Comparison of ENCODE assay signal across 15 mouse cellular contexts in the genomic region with DNA sequence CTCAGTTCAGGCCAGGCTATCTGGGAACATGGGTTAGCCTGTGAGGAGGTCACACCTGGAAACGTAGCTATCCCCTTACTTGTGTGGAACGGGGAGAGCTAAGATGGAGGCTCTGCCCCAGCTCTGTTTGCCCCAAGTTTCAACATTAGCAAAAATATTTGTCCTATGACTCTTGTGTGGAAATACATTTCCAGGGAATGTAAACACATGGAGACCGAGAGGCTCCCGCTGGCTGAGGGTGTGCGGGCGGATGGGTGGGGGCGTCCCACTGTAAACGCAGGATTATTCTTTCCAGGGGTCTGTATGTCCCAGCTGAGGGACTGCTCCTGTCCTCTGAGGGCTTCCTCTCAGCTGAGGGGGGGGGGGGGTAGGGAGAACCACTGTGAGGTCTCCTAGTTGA. TPM values are rescaled to one million over a fixed set of nuclear protein-coding genes. Genes with fewer than 3 reads are reported as not detected.
DNase-seq lines count a peak whose midpoint lies in the region; ATAC-seq and TF ChIP-seq lines count a peak whose summit lies in the region.
"Had no signal": no experiment of that assay in that cellular context is flagged by ENCODE, and none has a peak within 500 bp of the region (broad histone marks: within the 10 kb centered on the region; RNA-seq: fewer than 3 reads in every experiment).

No protein-coding gene starts in this region.

- H3K9ac ChIP-seq in heart, embryonic 15.5 days, result no peak overlapping the region
- no peak overlapping the region for H3K9ac ChIP-seq in heart, adult 2 months (ENCODE audit: low read depth, low read length)
- H3K9ac ChIP-seq in lung, postnatal 0 days (replicated peaks; ENCODE audit: low read depth), result no peak overlapping the region
- H3K9ac ChIP-seq in intestine, postnatal 0 days (ENCODE audit: low read depth, low read length), result no peak overlapping the region
- no peak overlapping the region for H3K9ac ChIP-seq in stomach, postnatal 0 days (ENCODE audit: low read length)

- intact Hi-C loops in heart, adult 2 months (cut with DNase I), result no loop called here
- intact Hi-C loops in left cerebral cortex, postnatal 36 days (cut with DNase I), result no loop called here

- H3K27me3 ChIP-seq in heart, embryonic 15.5 days, result no peaks in the 10 kb centered on the region
- no peaks in the 10 kb centered on the region for H3K27me3 ChIP-seq in heart, adult 2 months (ENCODE audit: control insufficient read depth, insufficient read depth, low read length)
- H3K27me3 ChIP-seq in lung, postnatal 0 days (replicated peaks; ENCODE audit: insufficient read depth, low read length), result no peaks in the 10 kb centered on the region
- H3K27me3 ChIP-seq in intestine, postnatal 0 days (replicated peaks; ENCODE audit: control insufficient read depth, insufficient read depth, low read length), result no peaks in the 10 kb centered on the region
- H3K27me3 ChIP-seq in stomach, postnatal 0 days (ENCODE audit: control insufficient read depth, insufficient read depth, low read length), result no peaks in the 10 kb centered on the region

- no peaks in the 10 kb centered on the region for H3K36me3 ChIP-seq in heart, embryonic 15.5 days
- no peaks in the 10 kb centered on the region for H3K36me3 ChIP-seq in heart, adult 2 months (ENCODE audit: control insufficient read depth, insufficient read depth, low read length)
- H3K36me3 ChIP-seq in lung, postnatal 0 days (ENCODE audit: insufficient read depth, low read length), result no peaks in the 10 kb centered on the region
- no peaks in the 10 kb centered on the region for H3K36me3 ChIP-seq in intestine, postnatal 0 days (ENCODE audit: control insufficient read depth, insufficient read depth)
- no peaks in the 10 kb centered on the region for H3K36me3 ChIP-seq in stomach, postnatal 0 days (ENCODE audit: control insufficient read depth, insufficient read depth, low read length)

- DNase-seq in heart, adult 2 months, result no peak
- peak; percentile 84 for DNase-seq in lung, postnatal 0 days (ENCODE audit: low spot score)
- no peak for DNase-seq in lung, adult 2 months
- DNase-seq in stomach, postnatal 0 days (ENCODE audit: low spot score), result no peak
- no peak for DNase-seq in left cerebral cortex, postnatal 36 days (ENCODE audit: low spot score in 2 of 2)
- DNase-seq: adrenal gland, postnatal 36 days; cerebellum, adult 11-12 months; thymus, postnatal 25 days had no signal

- H3K79me2 ChIP-seq in heart, adult 2 months (replicated peaks; ENCODE audit: control insufficient read depth, insufficient read depth, low read length), result no peaks in the 10 kb centered on the region

- TF ChIP-seq POLR2A in heart, adult 2 months (IDR thresholded peaks at IDR 0.05; ENCODE audit: insufficient read depth, low read depth, low read length), result no peak
- no peak for TF ChIP-seq POLR2A in lung, adult 2 months (IDR thresholded peaks at IDR 0.05; ENCODE audit: borderline replicate concordance, extremely low read depth, low read depth, low read length)

- TF ChIP-seq CTCF in heart, adult 2 months (IDR thresholded peaks at IDR 0.05), result no peak
- TF ChIP-seq CTCF in lung, postnatal 0 days (IDR thresholded peaks at IDR 0.05), result no peak
- TF ChIP-seq CTCF in lung, adult 2 months (IDR thresholded peaks at IDR 0.05; ENCODE audit: insufficient read depth, low read length), result no peak
- no peak for TF ChIP-seq CTCF in intestine, postnatal 0 days (IDR thresholded peaks at IDR 0.05; ENCODE audit: low read depth)
- TF ChIP-seq CTCF in stomach, postnatal 0 days (IDR thresholded peaks at IDR 0.05; ENCODE audit: low read depth), result no peak

- H3K4me1 ChIP-seq in heart, embryonic 15.5 days (replicated peaks), result peaks cover 55% of the 10 kb centered on the region
- H3K4me1 ChIP-seq in heart, adult 2 months (ENCODE audit: control insufficient read depth, insufficient read depth, low read length), result peaks cover 1% of the 10 kb centered on the region; the same call in 1 of the 2 replicates
- peaks cover 35% of the 10 kb centered on the region for H3K4me1 ChIP-seq in lung, postnatal 0 days (ENCODE audit: insufficient read depth, low read depth, low read length)
- H3K4me1 ChIP-seq in lung, adult 2 months (ENCODE audit: control insufficient read depth, insufficient read depth, low read length), result peaks cover 17% of the 10 kb centered on the region
- no peaks in the 10 kb centered on the region for H3K4me1 ChIP-seq in intestine, postnatal 0 days (replicated peaks; ENCODE audit: control insufficient read depth, insufficient read depth, low read length)
- H3K4me1 ChIP-seq in stomach, postnatal 0 days (replicated peaks; ENCODE audit: control insufficient read depth, insufficient read depth), result peaks cover 22% of the 10 kb centered on the region

- H3K4me2 ChIP-seq in heart, embryonic 15.5 days, result peak overlapping the region; percentile 37; the same call in 1 of the 2 replicates
- no peak overlapping the region for H3K4me2 ChIP-seq in lung, postnatal 0 days (replicated peaks; ENCODE audit: low read depth, low read length)
- H3K4me2 ChIP-seq in intestine, postnatal 0 days (replicated peaks; ENCODE audit: low read depth), result no peak overlapping the region
- H3K4me2 ChIP-seq in stomach, postnatal 0 days (replicated peaks; ENCODE audit: low read depth), result no peak overlapping the region

- 77% methylated on average over 8 of the region's 8 CpGs for WGBS in heart, embryonic 15.5 days
- 87% methylated on average over 8 of the region's 8 CpGs for WGBS in heart, adult 2 months
- 23% methylated on average over 8 of the region's 8 CpGs for WGBS in lung, postnatal 0 days
- WGBS in lung, adult 2 months, result 36% methylated on average over 8 of the region's 8 CpGs
- WGBS in intestine, postnatal 0 days, result 55% methylated on average over 8 of the region's 8 CpGs
- WGBS in stomach, postnatal 0 days, result 19% methylated on average over 8 of the region's 8 CpGs

- no peaks in the 10 kb centered on the region for H3K9me3 ChIP-seq in heart, embryonic 15.5 days (replicated peaks)
- no peaks in the 10 kb centered on the region for H3K9me3 ChIP-seq in lung, postnatal 0 days (ENCODE audit: low read length)
- H3K9me3 ChIP-seq in intestine, postnatal 0 days (ENCODE audit: control insufficient read depth), result no peaks in the 10 kb centered on the region
- no peaks in the 10 kb centered on the region for H3K9me3 ChIP-seq in stomach, postnatal 0 days (ENCODE audit: control insufficient read depth, low read length)

- ATAC-seq in heart, embryonic 15.5 days (replicated peaks; ENCODE audit: insufficient number of reproducible peaks, insufficient read depth, low FRiP score, low read depth), result no peak
- peak; percentile 53 for ATAC-seq in lung, postnatal 0 days
- no peak for ATAC-seq in intestine, postnatal 0 days
- peak; percentile 54 for ATAC-seq in stomach, postnatal 0 days (ENCODE audit: low FRiP score, low TSS enrichment)
- ATAC-seq in granulocyte monocyte progenitor cell, adult 5-6 weeks (replicated peaks; ENCODE audit: poor library complexity, severe bottlenecking), result no peak

- H3K27ac ChIP-seq in heart, embryonic 15.5 days, result peak overlapping the region; percentile 88
- no peak overlapping the region for H3K27ac ChIP-seq in heart, adult 2 months
- peak overlapping the region; percentile 91 for H3K27ac ChIP-seq in lung, postnatal 0 days (ENCODE audit: low read length)
- peak overlapping the region; percentile 41; the same call in 1 of the 2 replicates for H3K27ac ChIP-seq in intestine, postnatal 0 days (ENCODE audit: low read depth, low read length)
- peak overlapping the region; percentile 92 for H3K27ac ChIP-seq in stomach, postnatal 0 days (replicated peaks)

- H3K4me3 ChIP-seq in heart, embryonic 15.5 days, result no peak overlapping the region
- H3K4me3 ChIP-seq in heart, adult 2 months, result no peak overlapping the region
- H3K4me3 ChIP-seq in lung, postnatal 0 days (ENCODE audit: low read depth, low read length), result no peak overlapping the region
- H3K4me3 ChIP-seq in lung, adult 2 months (replicated peaks; ENCODE audit: extremely low read depth, low read depth, low read length), result no peak overlapping the region
- no peak overlapping the region for H3K4me3 ChIP-seq in intestine, postnatal 0 days (ENCODE audit: low read depth, low read length)
- H3K4me3 ChIP-seq in stomach, postnatal 0 days (ENCODE audit: low read depth, low read length), result no peak overlapping the region

- no peak for TF ChIP-seq EP300 in heart, adult 2 months (IDR thresholded peaks at IDR 0.05; ENCODE audit: insufficient read depth, low read depth, low read length)
- peak; percentile 75; the same call in 1 of the 2 replicates for TF ChIP-seq EP300 in lung, postnatal 0 days (IDR thresholded peaks at IDR 0.05)
- no peak for TF ChIP-seq EP300 in stomach, postnatal 0 days (optimal IDR thresholded peaks at IDR 0.05)

RNA-seq across cellular contexts. Expression of a gene that starts 8.7 kb away (rescaled TPM):
- 21.9 and 29.1 TPM in 2 replicates for polyA plus RNA-seq in heart, embryonic 15.5 days (2015; fragmentation: Nextera tagmentation; extraction: Ambion mirVana)
- 100 to 1,000 TPM in 1 of 2 experiments, 10 to 100 TPM in 1; 66.3 to 104 TPM for total RNA-seq in heart, adult 2 months (2021)
- polyA plus RNA-seq in heart, adult 2 months (2012; rRNA removed), result 83.6 and 109 TPM in 2 replicates
- polyA plus RNA-seq in lung, postnatal 0 days (2015; fragmentation: Nextera tagmentation; extraction: Ambion mirVana), result 83.7 and 85.3 TPM in 2 replicates
- polyA plus RNA-seq in lung, adult 2 months (2012; rRNA removed), result 145 and 148 TPM in 2 replicates
- 19.8 and 23.5 TPM in 2 replicates for polyA plus RNA-seq in intestine, postnatal 0 days (2015; fragmentation: Nextera tagmentation; extraction: Ambion mirVana)
- polyA plus RNA-seq in stomach, postnatal 0 days (2015; fragmentation: Nextera tagmentation; extraction: Ambion mirVana), result 29.7 and 34.9 TPM in 2 replicates
- 1 to 10 TPM; 6.3 to 7.2 TPM for total RNA-seq in left cerebral cortex, postnatal 36 days (2021)
- 0.06 TPM in 1 of 2 replicates, not detected in the other for total RNA-seq in granulocyte monocyte progenitor cell, adult 5-6 weeks (2014; fragmentation: Nextera tagmentation)
- total RNA-seq in granulocyte monocyte progenitor cell, adult 5-6 weeks (2017), result 0.05 TPM in 1 of 2 replicates, not detected in the other

RNA-seq across cellular contexts. Expression of a gene that starts 22.8 kb away (rescaled TPM):
- polyA plus RNA-seq in heart, embryonic 15.5 days (2015; fragmentation: Nextera tagmentation; extraction: Ambion mirVana), result 259 and 352 TPM in 2 replicates
- 100 to 1,000 TPM; 506 to 570 TPM for total RNA-seq in heart, adult 2 months (2021)
- 991 and 1,183 TPM in 2 replicates for polyA plus RNA-seq in heart, adult 2 months (2012; rRNA removed)
- 418 and 453 TPM in 2 replicates for polyA plus RNA-seq in lung, postnatal 0 days (2015; fragmentation: Nextera tagmentation; extraction: Ambion mirVana)
- 2,052 and 2,661 TPM in 2 replicates for polyA plus RNA-seq in lung, adult 2 months (2012; rRNA removed)
- 442 and 454 TPM in 2 replicates for polyA plus RNA-seq in intestine, postnatal 0 days (2015; fragmentation: Nextera tagmentation; extraction: Ambion mirVana)
- polyA plus RNA-seq in stomach, postnatal 0 days (2015; fragmentation: Nextera tagmentation; extraction: Ambion mirVana), result 604 and 680 TPM in 2 replicates
- total RNA-seq in left cerebral cortex, postnatal 36 days (2021), result 100 to 1,000 TPM; 622 to 695 TPM
- total RNA-seq in granulocyte monocyte progenitor cell, adult 5-6 weeks (2014; fragmentation: Nextera tagmentation), result 3,456 and 3,912 TPM in 2 replicates
- total RNA-seq in granulocyte monocyte progenitor cell, adult 5-6 weeks (2017), result 1,093 and 2,216 TPM in 2 replicates

RNA-seq across cellular contexts. Expression of a gene that starts 38.9 kb away (rescaled TPM):
- polyA plus RNA-seq in heart, embryonic 15.5 days (2015; fragmentation: Nextera tagmentation; extraction: Ambion mirVana), result 8.4 and 10.5 TPM in 2 replicates
- 10 to 100 TPM; 11.2 to 14.3 TPM for total RNA-seq in heart, adult 2 months (2021)
- 17.6 and 26.7 TPM in 2 replicates for polyA plus RNA-seq in heart, adult 2 months (2012; rRNA removed)
- polyA plus RNA-seq in lung, postnatal 0 days (2015; fragmentation: Nextera tagmentation; extraction: Ambion mirVana), result 15.5 and 16.1 TPM in 2 replicates
- polyA plus RNA-seq in lung, adult 2 months (2012; rRNA removed), result 22.7 and 28.2 TPM in 2 replicates
- polyA plus RNA-seq in intestine, postnatal 0 days (2015; fragmentation: Nextera tagmentation; extraction: Ambion mirVana), result 8.2 and 8.4 TPM in 2 replicates
- polyA plus RNA-seq in stomach, postnatal 0 days (2015; fragmentation: Nextera tagmentation; extraction: Ambion mirVana), result 7.5 and 8.5 TPM in 2 replicates
- total RNA-seq in left cerebral cortex, postnatal 36 days (2021), result 10 to 100 TPM; 26.5 to 31.7 TPM
- 13.3 and 25.8 TPM in 2 replicates for total RNA-seq in granulocyte monocyte progenitor cell, adult 5-6 weeks (2014; fragmentation: Nextera tagmentation)
- 7.4 and 15.0 TPM in 2 replicates for total RNA-seq in granulocyte monocyte progenitor cell, adult 5-6 weeks (2017)

RNA-seq across cellular contexts. Expression of a gene that starts 55.3 kb away (rescaled TPM):
- polyA plus RNA-seq in heart, embryonic 15.5 days (2015; fragmentation: Nextera tagmentation; extraction: Ambion mirVana), result 0.06 and 0.28 TPM in 2 replicates
- not detected for total RNA-seq in heart, adult 2 months (2021)
- not detected in 2 replicates for polyA plus RNA-seq in heart, adult 2 months (2012; rRNA removed)
- 0.20 and 0.46 TPM in 2 replicates for polyA plus RNA-seq in lung, postnatal 0 days (2015; fragmentation: Nextera tagmentation; extraction: Ambion mirVana)
- polyA plus RNA-seq in lung, adult 2 months (2012; rRNA removed), result 1.4 and 2.3 TPM in 2 replicates
- 0.18 and 0.25 TPM in 2 replicates for polyA plus RNA-seq in intestine, postnatal 0 days (2015; fragmentation: Nextera tagmentation; extraction: Ambion mirVana)
- polyA plus RNA-seq in stomach, postnatal 0 days (2015; fragmentation: Nextera tagmentation; extraction: Ambion mirVana), result 1.2 and 1.8 TPM in 2 replicates
- not detected for total RNA-seq in left cerebral cortex, postnatal 36 days (2021)
- not detected in 2 replicates for total RNA-seq in granulocyte monocyte progenitor cell, adult 5-6 weeks (2014; fragmentation: Nextera tagmentation)
- not detected in 2 replicates for total RNA-seq in granulocyte monocyte progenitor cell, adult 5-6 weeks (2017)
- total RNA-seq: adrenal gland, postnatal 36 days; hematopoietic stem cell, adult 5-6 weeks; left cerebral cortex, adult 8-10 months; megakaryocyte-erythroid progenitor cell, adult 5-6 weeks had no signal
- polyA plus RNA-seq: spleen, adult 2 months had no signal

Comparison
In these comparisons a context has a peak if more than half of its experiments do, and no peak if none do; other contexts are left out.
1. ATAC-seq: peak in lung, postnatal 0 days (single experiment) and stomach, postnatal 0 days (single experiment); none in heart, embryonic 15.5 days (single experiment), intestine, postnatal 0 days (single experiment) and granulocyte monocyte progenitor cell, adult 5-6 weeks (single experiment).